Mouse (Mus musculus): ENCODE data around the gene Hpse2. TPM values are rescaled to one million over a fixed set of nuclear protein-coding genes. Genes with fewer than 3 reads are reported as not detected.

The Hpse2 gene
- polyA plus RNA-seq, 1 experiment from 2014 or later, result 0.08 TPM

- Histone ChIP-seq H3K4me2 (ENCODE audit: low read length) (no peak overlapping the region), H3K9me3 (replicated peaks; ENCODE audit: low read length) (no peaks in the 10 kb centered on the region), H3K4me1 (replicated peaks; ENCODE audit: insufficient read depth, low read length) (no peaks in the 10 kb centered on the region), H3K4me3 (replicated peaks; ENCODE audit: low read depth, low read length) (no peak overlapping the region), H3K36me3 (ENCODE audit: insufficient read depth, low read length) (no peaks in the 10 kb centered on the region), H3K9ac (ENCODE audit: low read depth, low read length) (no peak overlapping the region), H3K27ac (no peak overlapping the region), H3K27me3 (ENCODE audit: insufficient read depth, low read length) (no peaks in the 10 kb centered on the region)
- TF ChIP-seq CTCF (IDR thresholded peaks at IDR 0.05; ENCODE audit: low read depth), result no peak
- ATAC-seq (replicated peaks; ENCODE audit: low FRiP score, low read depth) (no peak), DNase-seq (ENCODE audit: low spot score) (no peak)
- WGBS, result 81% methylated on average over 10 of the region's 10 CpGs
Measured at GRCm38 (mm10) chr19:42809491-42809890, 578.7 kb downstream of the Hpse2 start.

DNA sequence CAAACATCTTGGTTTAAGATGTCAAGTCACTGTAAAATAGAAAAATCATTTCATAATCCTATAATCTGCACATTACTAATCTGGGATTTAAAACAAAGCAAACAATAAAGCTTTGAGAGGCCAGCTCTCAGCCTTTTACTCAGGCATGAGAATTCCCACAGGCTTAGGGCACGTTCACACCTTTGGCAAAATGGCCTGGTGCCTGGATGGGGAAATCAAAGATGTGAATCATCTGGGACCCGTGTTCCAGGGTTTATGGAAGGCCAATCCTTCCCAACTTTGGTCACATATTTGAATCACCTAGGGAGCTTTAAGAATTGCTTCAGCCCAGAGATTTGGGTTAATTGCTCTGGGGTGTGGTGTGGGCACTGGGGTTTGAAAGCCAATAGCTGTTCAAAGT is 590.3 kb downstream of the Hpse2 start:
- H3K36me3 ChIP-seq (ENCODE audit: insufficient read depth, low read length), result no peaks in the 10 kb centered on the region
- no peaks in the 10 kb centered on the region for H3K9me3 ChIP-seq (replicated peaks; ENCODE audit: low read length)
- no peak for DNase-seq (ENCODE audit: low spot score)
- H3K27me3 ChIP-seq (ENCODE audit: insufficient read depth, low read length), result no peaks in the 10 kb centered on the region
- peaks cover 8% of the 10 kb centered on the region for H3K4me1 ChIP-seq (replicated peaks; ENCODE audit: insufficient read depth, low read length)
- H3K4me2 ChIP-seq (ENCODE audit: low read length), result no peak overlapping the region
- ATAC-seq (replicated peaks; ENCODE audit: low FRiP score, low read depth), result no peak
- H3K9ac ChIP-seq (ENCODE audit: low read depth, low read length), result no peak overlapping the region
- H3K27ac ChIP-seq, result no peak overlapping the region
- 55% methylated on average over 2 of the region's 2 CpGs for WGBS
- no peak overlapping the region for H3K4me3 ChIP-seq (replicated peaks; ENCODE audit: low read depth, low read length)
- no peak for TF ChIP-seq CTCF (IDR thresholded peaks at IDR 0.05; ENCODE audit: low read depth)

GRCm38 (mm10) chr19:42795801-42796200 is 592.4 kb downstream of the Hpse2 start:
- peak; percentile 21 for DNase-seq (ENCODE audit: low spot score)
- TF ChIP-seq CTCF (IDR thresholded peaks at IDR 0.05; ENCODE audit: low read depth), result no peak
- Histone ChIP-seq H3K4me2 (ENCODE audit: low read length) (peak overlapping the region; percentile 89), H3K36me3 (ENCODE audit: insufficient read depth, low read length) (no peaks in the 10 kb centered on the region), H3K27ac (no peak overlapping the region), H3K4me1 (replicated peaks; ENCODE audit: insufficient read depth, low read length) (peaks cover 8% of the 10 kb centered on the region), H3K4me3 (replicated peaks; ENCODE audit: low read depth, low read length) (peak overlapping the region; percentile 34), H3K9me3 (replicated peaks; ENCODE audit: low read length) (no peaks in the 10 kb centered on the region), H3K9ac (ENCODE audit: low read depth, low read length) (peak overlapping the region; percentile 48; the same call in 1 of the 2 replicates), H3K27me3 (ENCODE audit: insufficient read depth, low read length) (no peaks in the 10 kb centered on the region)
- no peak for ATAC-seq (replicated peaks; ENCODE audit: low FRiP score, low read depth)
- WGBS, result 19% methylated on average over 9 of the region's 9 CpGs

DNA sequence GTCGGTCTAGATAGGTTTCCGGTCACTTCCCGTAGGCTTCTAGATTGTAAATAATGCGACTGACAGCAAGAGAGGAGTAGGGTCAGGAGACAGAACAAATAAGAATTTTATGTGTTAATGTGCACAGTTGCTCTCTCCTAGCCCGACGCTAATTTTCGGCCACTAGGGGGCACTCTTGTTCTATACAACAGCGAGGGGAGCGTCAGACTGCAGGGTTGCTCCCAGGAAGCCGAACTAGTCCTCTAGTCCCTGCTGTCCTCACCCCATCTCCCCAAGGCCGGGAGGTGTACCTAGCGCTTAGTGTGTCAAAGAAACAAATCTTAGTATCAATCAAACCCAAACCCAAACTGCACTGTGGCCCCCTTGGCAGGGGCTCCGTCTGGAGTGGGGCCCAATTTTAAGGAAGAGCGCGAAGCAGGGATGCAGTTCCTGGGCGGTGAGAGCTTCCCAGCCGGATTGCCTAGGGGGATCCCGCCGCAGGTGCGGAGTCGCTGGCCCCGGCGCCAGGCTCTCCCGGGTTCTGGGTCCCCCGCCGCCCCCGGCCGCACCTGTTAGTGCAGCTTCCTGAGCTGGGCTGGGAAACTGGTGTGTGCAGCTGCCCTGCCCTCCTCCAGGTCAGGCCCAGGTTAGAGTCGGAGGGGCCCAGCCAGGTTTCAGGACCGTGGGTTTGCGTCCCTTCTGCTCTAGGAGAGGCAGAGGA is 593.1 kb downstream of the Hpse2 start:
- Histone ChIP-seq H3K27me3 (ENCODE audit: insufficient read depth, low read length) (no peaks in the 10 kb centered on the region), H3K9ac (ENCODE audit: low read depth, low read length) (peak overlapping the region; percentile 48; the same call in 1 of the 2 replicates), H3K36me3 (ENCODE audit: insufficient read depth, low read length) (no peaks in the 10 kb centered on the region), H3K9me3 (replicated peaks; ENCODE audit: low read length) (no peaks in the 10 kb centered on the region), H3K4me1 (replicated peaks; ENCODE audit: insufficient read depth, low read length) (peaks cover 8% of the 10 kb centered on the region), H3K4me3 (replicated peaks; ENCODE audit: low read depth, low read length) (peak overlapping the region; percentile 34), H3K4me2 (ENCODE audit: low read length) (peak overlapping the region; percentile 89), H3K27ac (no peak overlapping the region)
- ATAC-seq (replicated peaks; ENCODE audit: low FRiP score, low read depth) (peak; percentile 82), DNase-seq (ENCODE audit: low spot score) (peak; percentile 96)
- WGBS, result under 1% methylated on average over 31 of the region's 31 CpGs
- TF ChIP-seq CTCF (IDR thresholded peaks at IDR 0.05; ENCODE audit: low read depth), result peak; percentile 93

- Histone ChIP-seq H3K4me3 (replicated peaks; ENCODE audit: low read depth, low read length) (no peak overlapping the region), H3K9me3 (replicated peaks; ENCODE audit: low read length) (no peaks in the 10 kb centered on the region), H3K4me1 (replicated peaks; ENCODE audit: insufficient read depth, low read length) (no peaks in the 10 kb centered on the region; the same call in 1 of the 2 replicates), H3K36me3 (ENCODE audit: insufficient read depth, low read length) (no peaks in the 10 kb centered on the region), H3K9ac (ENCODE audit: low read depth, low read length) (no peak overlapping the region), H3K4me2 (ENCODE audit: low read length) (no peak overlapping the region), H3K27ac (no peak overlapping the region), H3K27me3 (ENCODE audit: insufficient read depth, low read length) (no peaks in the 10 kb centered on the region)
- 31% methylated on average over 5 of the region's 5 CpGs for WGBS
- TF ChIP-seq CTCF (IDR thresholded peaks at IDR 0.05; ENCODE audit: low read depth), result no peak
- DNase-seq (ENCODE audit: low spot score) (peak; percentile 52), ATAC-seq (replicated peaks; ENCODE audit: low FRiP score, low read depth) (no peak)
Measured at GRCm38 (mm10) chr19:42788311-42788710, 599.8 kb downstream of the Hpse2 start.

DNA sequence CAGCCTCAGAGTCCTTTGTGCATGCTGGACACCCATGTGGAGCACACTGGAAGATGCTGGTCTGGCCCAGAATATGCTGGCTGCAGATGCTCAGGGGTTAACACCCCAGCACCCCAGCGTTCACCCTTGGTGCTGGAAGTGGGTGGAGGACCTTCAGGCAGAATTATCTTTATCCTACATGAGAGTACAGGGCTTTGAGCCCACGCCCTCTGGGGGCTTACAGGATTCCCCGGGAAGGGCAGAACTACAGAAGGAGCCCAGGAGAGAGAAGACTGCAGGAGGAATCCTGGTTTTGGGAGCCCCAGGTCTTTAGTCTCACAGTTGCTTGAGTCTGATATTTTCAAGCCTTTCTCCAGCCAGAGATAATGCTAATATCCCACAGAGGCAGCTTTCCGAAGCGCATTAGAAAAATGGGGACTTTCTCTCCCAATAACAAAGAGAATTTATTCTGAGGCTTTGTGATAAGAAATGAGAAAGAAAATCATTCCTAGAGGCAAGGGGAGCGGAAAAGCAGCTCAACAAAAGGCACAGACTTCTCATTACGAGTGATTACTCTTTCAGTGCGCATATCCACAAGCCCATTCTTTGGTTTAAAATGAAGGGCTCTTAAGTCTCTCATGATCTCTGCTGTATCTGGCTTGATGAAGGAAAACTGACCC is 602.5 kb downstream of the Hpse2 start:
- H3K4me1 ChIP-seq (replicated peaks; ENCODE audit: insufficient read depth, low read length), result no peaks in the 10 kb centered on the region; the same call in 1 of the 2 replicates
- DNase-seq (ENCODE audit: low spot score) (no peak), ATAC-seq (replicated peaks; ENCODE audit: low FRiP score, low read depth) (no peak)
- no peak overlapping the region for H3K27ac ChIP-seq
- no peak overlapping the region for H3K9ac ChIP-seq (ENCODE audit: low read depth, low read length)
- 71% methylated on average over 8 of the region's 8 CpGs for WGBS
- no peaks in the 10 kb centered on the region for H3K36me3 ChIP-seq (ENCODE audit: insufficient read depth, low read length)
- H3K9me3 ChIP-seq (replicated peaks; ENCODE audit: low read length), result no peaks in the 10 kb centered on the region
- TF ChIP-seq CTCF (IDR thresholded peaks at IDR 0.05; ENCODE audit: low read depth), result no peak
- H3K27me3 ChIP-seq (ENCODE audit: insufficient read depth, low read length), result no peaks in the 10 kb centered on the region
- no peak overlapping the region for H3K4me3 ChIP-seq (replicated peaks; ENCODE audit: low read depth, low read length)
- H3K4me2 ChIP-seq (ENCODE audit: low read length), result no peak overlapping the region
